Mouse (Mus musculus) spleen, postnatal 10 days (tissue): ENCODE measurements around the gene Angptl6.

Source experiments
- DNase-seq, 2 experiments: peaks; one replicate each; pipeline ENCODE4 v3.0.0; 2021 to 2022; ENCODE audit warnings: low spot score in 2 of 2

The Angptl6 gene

GRCm38 (mm10) chr9:20879097-20879792 lies at the start of gene Angptl6:
Gene Angptl6 (minus strand): TSS chr9:20879727.
- no peak for DNase-seq

GRCm38 (mm10) chr9:20923258-20923657 lies 43.7 kb upstream of the Angptl6 start:
- DNase-seq = no peak

DNA sequence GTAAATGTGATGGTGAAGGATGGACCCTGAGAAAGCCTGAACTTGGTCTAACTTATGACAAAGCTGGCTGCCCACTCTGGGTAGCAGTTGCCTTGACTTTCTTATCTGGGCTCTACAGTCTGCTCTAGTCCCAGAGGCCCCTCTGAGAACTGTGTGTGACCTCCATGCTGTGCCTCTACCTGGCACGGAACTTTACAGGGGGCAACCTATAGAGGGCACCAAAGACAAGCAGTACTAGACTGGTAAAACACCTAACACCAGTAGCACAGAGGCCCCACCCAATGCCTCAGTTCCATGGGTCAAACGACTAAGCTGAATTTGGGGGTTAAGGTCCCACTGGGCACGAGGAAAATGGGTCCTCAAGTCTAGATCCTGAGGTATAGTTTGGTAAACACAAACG lies 36.6 kb upstream of the Angptl6 start:
- DNase-seq = peak in 1 of 2 experiments; percentile 50

DNA sequence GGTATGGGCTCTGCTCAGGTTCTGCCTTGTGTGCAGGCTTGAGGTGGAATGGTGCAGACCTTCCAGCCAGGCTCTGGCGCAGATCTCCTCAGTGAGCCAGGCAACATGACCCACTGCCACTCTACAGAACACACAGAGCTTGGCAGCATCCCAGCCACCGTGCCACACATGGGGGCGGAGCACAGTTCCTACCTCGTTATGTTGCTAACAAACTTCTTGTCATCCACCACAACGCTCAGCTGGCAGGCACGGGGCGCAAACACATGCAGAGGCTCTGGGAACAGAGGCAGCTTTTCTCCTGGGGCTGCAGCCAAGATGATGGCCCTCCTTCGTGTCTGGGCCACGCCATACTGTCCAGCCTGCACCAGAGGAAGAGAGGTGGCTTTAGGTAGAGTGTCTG lies 30.4 kb upstream of the Angptl6 start:
- no peak for DNase-seq

GRCm38 (mm10) chr9:20902174-20902491 lies 22.6 kb upstream of the Angptl6 start:
- no peak for DNase-seq

DNA sequence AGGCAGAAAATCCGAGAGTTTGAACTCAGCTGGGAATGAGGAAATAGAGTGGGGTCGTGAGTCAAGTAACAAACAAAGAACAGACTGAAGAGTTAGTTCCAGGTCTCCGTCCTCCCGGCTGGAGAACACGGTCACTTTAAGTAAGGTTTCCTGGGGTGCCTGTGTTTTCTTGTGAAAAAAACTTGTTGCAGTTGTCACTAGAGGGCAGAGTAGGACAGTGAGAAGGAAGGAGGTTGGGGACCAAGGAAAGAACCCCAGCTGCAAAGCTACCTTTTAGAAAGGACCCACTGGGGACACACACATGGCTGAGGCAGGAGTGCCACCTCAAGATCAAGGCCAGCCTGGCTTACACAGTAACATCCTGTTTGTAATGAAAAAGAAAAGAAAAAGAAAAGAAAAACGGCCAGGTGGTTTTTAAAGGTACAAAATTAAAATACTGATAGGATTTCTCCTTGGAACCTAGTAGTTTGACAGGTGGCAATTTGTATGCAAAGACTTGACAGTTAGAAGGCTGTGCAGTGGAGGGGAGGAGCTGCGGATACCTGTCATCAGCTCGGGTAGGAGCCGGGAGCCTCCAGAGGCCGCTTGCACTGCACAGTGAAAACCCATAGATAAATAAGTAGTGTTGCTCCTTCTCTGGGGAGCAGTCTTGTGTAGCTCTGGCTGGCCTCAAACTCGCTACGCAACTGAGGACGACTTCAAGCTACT lies 22.1 kb upstream of the Angptl6 start:
- peak in 1 of 2 experiments; percentile 34 for DNase-seq

- DNase-seq = peak; percentile 83 to 90
These were observed 19.1 kb upstream of the Angptl6 start, which contains the start of gene Eif3g for GRCm38 (mm10) chr9:20898511-20899073. Gene Eif3g (minus strand): TSS chr9:20898623.

- DNase-seq = no peak
These were observed 18.4 kb upstream of the Angptl6 start for GRCm38 (mm10) chr9:20897736-20898510.

GRCm38 (mm10) chr9:20895382-20895781 lies 15.9 kb upstream of the Angptl6 start:
- no peak for DNase-seq

DNA sequence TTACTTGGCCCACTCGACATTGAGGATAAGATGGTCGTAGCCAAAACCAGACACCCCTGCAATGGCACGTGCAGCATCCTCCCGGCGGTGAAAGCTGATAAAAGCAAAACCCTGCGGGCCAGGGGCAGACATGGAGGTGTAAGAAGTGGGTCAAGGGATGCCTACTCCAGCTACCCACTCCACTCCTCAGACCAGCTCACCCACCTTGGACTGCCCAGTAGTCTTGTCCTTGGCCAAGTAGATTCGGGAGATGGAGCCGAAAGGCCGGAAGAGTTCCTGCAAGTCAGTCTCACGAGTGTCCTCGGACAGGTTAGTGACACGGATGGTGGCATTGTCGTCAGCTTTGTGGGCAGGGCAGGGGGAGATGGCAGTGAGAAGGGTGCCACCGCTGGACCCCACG lies 15.1 kb upstream of the Angptl6 start:
- no peak for DNase-seq

- no peak for DNase-seq
These were observed 14.2 kb upstream of the Angptl6 start for GRCm38 (mm10) chr9:20893590-20894343.

- DNase-seq = no peak
These were observed 13.5 kb upstream of the Angptl6 start for GRCm38 (mm10) chr9:20893069-20893468.

GRCm38 (mm10) chr9:20892104-20892653 lies 12.7 kb upstream of the Angptl6 start:
- DNase-seq = no peak

DNA sequence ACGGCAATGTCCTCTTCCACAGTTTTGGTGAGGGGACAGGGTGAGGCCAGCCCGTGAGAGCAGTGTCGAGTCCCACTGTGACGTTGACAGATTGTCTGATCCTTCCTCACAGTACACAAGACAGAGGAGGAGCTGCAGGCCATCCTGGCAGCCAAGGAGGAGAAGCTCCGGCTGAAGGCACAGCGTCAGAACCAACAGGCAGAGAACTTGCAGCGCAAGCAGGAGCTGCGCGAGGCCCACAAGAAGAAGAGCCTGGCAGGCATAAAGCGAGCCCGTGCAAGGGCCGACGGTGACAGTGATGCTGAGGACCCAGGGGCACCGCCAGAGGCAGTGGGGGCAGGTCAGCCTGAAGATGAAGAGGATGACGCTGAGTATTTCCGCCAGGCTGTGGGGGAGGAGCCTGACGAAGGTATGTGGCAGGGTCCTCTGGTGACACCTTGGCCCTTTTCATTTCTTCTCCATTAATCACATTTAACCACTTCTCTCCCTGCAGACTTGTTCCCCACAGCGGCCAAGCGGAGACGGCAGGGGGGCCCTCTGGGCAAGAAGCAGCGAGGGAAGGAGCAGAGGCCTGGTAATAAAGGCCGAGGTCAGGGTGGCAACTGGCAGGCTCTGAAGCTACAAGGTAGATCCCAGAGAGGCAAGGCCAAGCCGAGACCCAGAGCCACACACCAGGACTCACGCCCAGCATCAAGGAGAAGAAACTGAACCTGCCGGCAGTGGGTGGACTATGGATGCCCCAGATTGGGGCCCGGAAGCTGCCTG lies 12.0 kb upstream of the Angptl6 start:
- no peak for DNase-seq

DNA sequence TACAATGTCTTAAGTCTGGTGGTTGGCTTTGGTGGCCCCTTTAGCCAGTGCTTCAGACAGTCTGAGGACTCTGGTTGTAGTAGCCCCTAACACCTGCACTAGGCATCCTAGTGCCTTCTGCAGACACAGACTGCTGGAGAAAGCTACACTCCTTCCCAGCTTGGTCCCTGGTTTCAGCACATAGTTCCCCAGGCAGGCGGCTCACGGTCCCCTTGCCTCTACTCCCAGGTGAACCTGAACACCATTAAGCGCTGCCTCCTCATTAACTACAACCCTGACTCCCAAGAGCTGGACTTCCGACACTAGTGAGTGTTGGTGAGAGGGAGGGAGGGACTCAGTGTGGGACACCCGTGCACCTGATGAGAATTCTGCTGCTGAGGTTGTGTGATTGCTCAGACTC lies 10.9 kb upstream of the Angptl6 start:
- DNase-seq = no peak

GRCm38 (mm10) chr9:20889185-20890141 lies 9.9 kb upstream of the Angptl6 start:
- peak in 1 of 2 experiments; percentile 65 for DNase-seq

GRCm38 (mm10) chr9:20888386-20888765 lies 8.8 kb upstream of the Angptl6 start:
- no peak for DNase-seq

GRCm38 (mm10) chr9:20887704-20888385 lies 8.3 kb upstream of the Angptl6 start, which contains the start of gene Ppan:
Gene Ppan (plus strand): TSS chr9:20888175.
- DNase-seq = peak; percentile 86 to 95

GRCm38 (mm10) chr9:20887191-20887590 lies 7.7 kb upstream of the Angptl6 start:
- DNase-seq = no peak
